Mouse (Mus musculus): ENCODE measurements at regions not wholly inside any gene's neighbourhood (a gene's known extent, or its start where the extent isn't known, plus 50 kb on each side); places are given as distances from the start of the nearest gene placed in this dataset.
A peak's percentile ranks its signal among the peaks of the same experiment; 100 is the strongest.

- H3K27ac ChIP-seq, result no peak overlapping the region
- H3K36me3 ChIP-seq, result no peaks in the 10 kb centered on the region
- no peaks in the 10 kb centered on the region for H3K4me1 ChIP-seq
- H3K9me3 ChIP-seq, result no peaks in the 10 kb centered on the region
- no peak overlapping the region for H3K4me3 ChIP-seq
- 51% methylated on average over 2 of the region's 2 CpGs for WGBS
- H3K9ac ChIP-seq, result no peak overlapping the region
- H3K27me3 ChIP-seq, result no peaks in the 10 kb centered on the region
- no peak for ATAC-seq (ENCODE audit: insufficient number of reproducible peaks, insufficient read depth, low FRiP score, low TSS enrichment)
- H3K4me2 ChIP-seq (replicated peaks), result no peak overlapping the region
Measured at GRCm38 (mm10) chr16:78153899-78154605, 147.2 kb upstream of the Cxadr start.

- no peaks in the 10 kb centered on the region for H3K27me3 ChIP-seq
- no peaks in the 10 kb centered on the region for H3K36me3 ChIP-seq
- no peak overlapping the region for H3K9ac ChIP-seq
- no peak for ATAC-seq (ENCODE audit: insufficient number of reproducible peaks, insufficient read depth, low FRiP score, low TSS enrichment)
- H3K27ac ChIP-seq, result no peak overlapping the region
- WGBS, result 66% methylated on average over 1 of the region's 1 CpGs
- H3K4me3 ChIP-seq, result no peak overlapping the region
- H3K9me3 ChIP-seq, result no peaks in the 10 kb centered on the region
- H3K4me2 ChIP-seq (replicated peaks), result no peak overlapping the region
- no peaks in the 10 kb centered on the region for H3K4me1 ChIP-seq
Measured at GRCm38 (mm10) chr16:78144146-78144545, 157.1 kb upstream of the Cxadr start.

- H3K4me2 ChIP-seq (replicated peaks), result no peak overlapping the region
- H3K27me3 ChIP-seq, result no peaks in the 10 kb centered on the region
- H3K9me3 ChIP-seq, result no peaks in the 10 kb centered on the region
- no peak overlapping the region for H3K4me3 ChIP-seq
- 87% methylated on average over 5 of the region's 5 CpGs for WGBS
- ATAC-seq (ENCODE audit: insufficient number of reproducible peaks, insufficient read depth, low FRiP score, low TSS enrichment), result no peak
- no peaks in the 10 kb centered on the region for H3K4me1 ChIP-seq
- no peaks in the 10 kb centered on the region for H3K36me3 ChIP-seq
- H3K9ac ChIP-seq, result no peak overlapping the region
- no peak overlapping the region for H3K27ac ChIP-seq
Measured at GRCm38 (mm10) chr16:78135501-78135900, 165.8 kb upstream of the Cxadr start.

- no peak for ATAC-seq (ENCODE audit: insufficient number of reproducible peaks, insufficient read depth, low FRiP score, low TSS enrichment)
- Histone ChIP-seq H3K27ac (no peak overlapping the region), H3K9me3 (no peaks in the 10 kb centered on the region), H3K4me3 (no peak overlapping the region), H3K9ac (no peak overlapping the region), H3K4me2 (replicated peaks) (no peak overlapping the region), H3K27me3 (no peaks in the 10 kb centered on the region), H3K36me3 (no peaks in the 10 kb centered on the region), H3K4me1 (no peaks in the 10 kb centered on the region)
- 66% methylated on average over 7 of the region's 7 CpGs for WGBS
Measured at GRCm38 (mm10) chr16:78134531-78134930, 166.8 kb upstream of the Cxadr start.

GRCm38 (mm10) chr16:78121668-78122067, 179.6 kb upstream of the Cxadr start:
- ATAC-seq (ENCODE audit: insufficient number of reproducible peaks, insufficient read depth, low FRiP score, low TSS enrichment), result no peak
- Histone ChIP-seq H3K9me3 (no peaks in the 10 kb centered on the region), H3K27ac (no peak overlapping the region), H3K9ac (no peak overlapping the region), H3K4me1 (no peaks in the 10 kb centered on the region), H3K4me2 (replicated peaks) (no peak overlapping the region), H3K4me3 (no peak overlapping the region), H3K36me3 (no peaks in the 10 kb centered on the region), H3K27me3 (no peaks in the 10 kb centered on the region)
- WGBS, result 71% methylated on average over 1 of the region's 1 CpGs

GRCm38 (mm10) chr16:78120346-78120899, 180.9 kb upstream of the Cxadr start:
- 36% methylated on average over 2 of the region's 2 CpGs for WGBS
- no peaks in the 10 kb centered on the region for H3K9me3 ChIP-seq
- ATAC-seq (ENCODE audit: insufficient number of reproducible peaks, insufficient read depth, low FRiP score, low TSS enrichment), result no peak
- H3K4me2 ChIP-seq (replicated peaks), result no peak overlapping the region
- H3K27ac ChIP-seq, result no peak overlapping the region
- H3K36me3 ChIP-seq, result no peaks in the 10 kb centered on the region
- H3K4me3 ChIP-seq, result no peak overlapping the region
- H3K9ac ChIP-seq, result no peak overlapping the region
- H3K4me1 ChIP-seq, result no peaks in the 10 kb centered on the region
- no peaks in the 10 kb centered on the region for H3K27me3 ChIP-seq

GRCm38 (mm10) chr16:78104246-78104645, 197.0 kb upstream of the Cxadr start:
- no peak overlapping the region for H3K4me2 ChIP-seq (replicated peaks)
- no peak for ATAC-seq (ENCODE audit: insufficient number of reproducible peaks, insufficient read depth, low FRiP score, low TSS enrichment)
- H3K27me3 ChIP-seq, result no peaks in the 10 kb centered on the region
- peaks cover 8% of the 10 kb centered on the region for H3K4me1 ChIP-seq
- no peaks in the 10 kb centered on the region for H3K9me3 ChIP-seq
- no peak overlapping the region for H3K4me3 ChIP-seq
- H3K9ac ChIP-seq, result no peak overlapping the region
- H3K36me3 ChIP-seq, result no peaks in the 10 kb centered on the region
- H3K27ac ChIP-seq, result no peak overlapping the region

- peak overlapping the region; percentile 65; the same call in 1 of the 2 replicates for H3K27ac ChIP-seq
- no peaks in the 10 kb centered on the region for H3K9me3 ChIP-seq
- no peak overlapping the region for H3K9ac ChIP-seq
- no peaks in the 10 kb centered on the region for H3K27me3 ChIP-seq
- H3K36me3 ChIP-seq, result no peaks in the 10 kb centered on the region
- peak overlapping the region; percentile 35 for H3K4me2 ChIP-seq (replicated peaks)
- no peak overlapping the region for H3K4me3 ChIP-seq
- WGBS, result 29% methylated on average over 14 of the region's 14 CpGs
- peak; percentile 15; the same call in 1 of the 2 replicates for ATAC-seq (ENCODE audit: insufficient number of reproducible peaks, insufficient read depth, low FRiP score, low TSS enrichment)
- peaks cover 8% of the 10 kb centered on the region for H3K4me1 ChIP-seq
Measured at GRCm38 (mm10) chr16:78101415-78102326, 199.6 kb upstream of the Cxadr start.

GRCm38 (mm10) chr16:78099842-78100241, 201.4 kb upstream of the Cxadr start:
- Histone ChIP-seq H3K9ac (no peak overlapping the region), H3K27me3 (no peaks in the 10 kb centered on the region), H3K36me3 (no peaks in the 10 kb centered on the region), H3K27ac (0 out of 2 replicates have a peak overlapping the region, but pooled peaks have one; percentile 30), H3K4me1 (peaks cover 8% of the 10 kb centered on the region), H3K4me3 (no peak overlapping the region), H3K9me3 (no peaks in the 10 kb centered on the region), H3K4me2 (replicated peaks) (no peak overlapping the region)
- ATAC-seq (ENCODE audit: insufficient number of reproducible peaks, insufficient read depth, low FRiP score, low TSS enrichment), result 0 out of 2 replicates have a peak, but pooled peaks have one; percentile 52
- 74% methylated on average over 2 of the region's 2 CpGs for WGBS

- H3K4me3 ChIP-seq, result no peak overlapping the region
- H3K27ac ChIP-seq, result no peak overlapping the region
- peaks cover 8% of the 10 kb centered on the region for H3K4me1 ChIP-seq
- H3K4me2 ChIP-seq (replicated peaks), result no peak overlapping the region
- H3K36me3 ChIP-seq, result no peaks in the 10 kb centered on the region
- ATAC-seq (ENCODE audit: insufficient number of reproducible peaks, insufficient read depth, low FRiP score, low TSS enrichment), result no peak
- no peak overlapping the region for H3K9ac ChIP-seq
- no peaks in the 10 kb centered on the region for H3K27me3 ChIP-seq
- WGBS, result 54% methylated on average over 6 of the region's 6 CpGs
- H3K9me3 ChIP-seq, result no peaks in the 10 kb centered on the region
Measured at GRCm38 (mm10) chr16:78099114-78099513, 202.2 kb upstream of the Cxadr start.

- Histone ChIP-seq H3K9me3 (no peaks in the 10 kb centered on the region), H3K36me3 (no peaks in the 10 kb centered on the region), H3K4me1 (peaks cover 8% of the 10 kb centered on the region), H3K27ac (no peak overlapping the region), H3K4me2 (replicated peaks) (no peak overlapping the region), H3K4me3 (no peak overlapping the region), H3K9ac (no peak overlapping the region), H3K27me3 (no peaks in the 10 kb centered on the region)
- 89% methylated on average over 6 of the region's 6 CpGs for WGBS
- no peak for ATAC-seq (ENCODE audit: insufficient number of reproducible peaks, insufficient read depth, low FRiP score, low TSS enrichment)
Measured at GRCm38 (mm10) chr16:78098555-78098954, 202.7 kb upstream of the Cxadr start.

GRCm38 (mm10) chr16:78096571-78096970, 204.7 kb upstream of the Cxadr start:
- WGBS, result 60% methylated on average over 1 of the region's 1 CpGs
- peaks cover 6% of the 10 kb centered on the region for H3K4me1 ChIP-seq
- H3K4me2 ChIP-seq (replicated peaks), result no peak overlapping the region
- H3K27me3 ChIP-seq, result no peaks in the 10 kb centered on the region
- no peaks in the 10 kb centered on the region for H3K9me3 ChIP-seq
- H3K4me3 ChIP-seq, result no peak overlapping the region
- no peak overlapping the region for H3K9ac ChIP-seq
- no peaks in the 10 kb centered on the region for H3K36me3 ChIP-seq
- ATAC-seq (ENCODE audit: insufficient number of reproducible peaks, insufficient read depth, low FRiP score, low TSS enrichment), result no peak
- H3K27ac ChIP-seq, result no peak overlapping the region
